Mouse (Mus musculus): Measurements from ENCODE around the gene Olfr675. TPM values are rescaled to one million over a fixed set of nuclear protein-coding genes. Genes with fewer than 3 reads are reported as not detected.
"Not testable (repeated sequence)": the region's sequence is repeated elsewhere in the genome, so short reads cannot be mapped to it uniquely, and the experiment has no call there.

Gene Olfr675
- total and polyA plus RNA-seq, 2 experiments from 2014 or later: not detected

DNA sequence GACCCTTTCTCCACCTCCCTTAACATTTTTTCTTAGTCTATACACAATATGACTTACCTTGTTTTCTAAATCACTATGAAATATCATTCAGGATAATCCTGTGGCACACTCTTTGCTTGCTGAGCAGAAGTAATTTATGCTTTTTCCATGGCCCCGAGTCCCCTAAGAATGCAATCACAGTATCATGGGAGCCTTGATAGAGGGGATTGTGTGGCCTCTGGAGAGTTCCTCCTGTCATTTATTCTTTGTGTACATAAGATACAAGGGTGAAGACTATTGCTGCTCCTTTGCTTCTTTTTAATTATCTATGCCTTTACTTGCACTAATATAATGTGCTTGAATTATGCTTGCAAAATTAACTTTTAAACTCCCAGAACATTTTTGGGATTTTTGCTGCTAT lies 49.2 kb downstream of the Olfr675 start, which contains the start of gene Olfr671:
TSS of gene Olfr671 (minus strand) at position 101 of the 400 bp plus-strand sequence.
- H3K27me3 ChIP-seq (ENCODE audit: insufficient read depth, low read length): no peaks in the 10 kb centered on the region
- no peaks in the 10 kb centered on the region for H3K36me3 ChIP-seq (ENCODE audit: insufficient read depth, low read length)
- no peak for ATAC-seq
- no peaks in the 10 kb centered on the region for H3K4me1 ChIP-seq (ENCODE audit: insufficient read depth, low read length)
- WGBS: 76% methylated on average over 1 of the region's 1 CpGs
- H3K9ac ChIP-seq (replicated peaks; ENCODE audit: low read length): no peak within 1 kb of the TSS
- TF ChIP-seq CTCF (IDR thresholded peaks at IDR 0.05; ENCODE audit: low read depth): no peak
- no peak for DNase-seq (ENCODE audit: low spot score)
- no peak within 1 kb of the TSS for H3K27ac ChIP-seq
- H3K9me3 ChIP-seq (ENCODE audit: low read length): no peaks in the 10 kb centered on the region
- no peak within 1 kb of the TSS for H3K4me3 ChIP-seq (ENCODE audit: low read length)
- no peak within 1 kb of the TSS for H3K4me2 ChIP-seq (ENCODE audit: low read depth, low read length)

GRCm38 (mm10) chr7:104972507-104972906 lies 55.8 kb downstream of the Olfr675 start:
- not testable (repeated sequence) for H3K9me3 ChIP-seq (ENCODE audit: low read length); H3K27ac ChIP-seq; H3K36me3 ChIP-seq (ENCODE audit: insufficient read depth, low read length); H3K4me2 ChIP-seq (ENCODE audit: low read depth, low read length); H3K27me3 ChIP-seq (ENCODE audit: insufficient read depth, low read length); H3K9ac ChIP-seq (replicated peaks; ENCODE audit: low read length); ATAC-seq; H3K4me3 ChIP-seq (ENCODE audit: low read length); H3K4me1 ChIP-seq (ENCODE audit: insufficient read depth, low read length)
- WGBS: 69% methylated on average over 2 of the region's 2 CpGs
- DNase-seq (ENCODE audit: low spot score): peak; percentile 11
- TF ChIP-seq CTCF (IDR thresholded peaks at IDR 0.05; ENCODE audit: low read depth): peak; percentile 21; the same call in 1 of the 2 replicates

Other genes with a start within 250 kb of the Olfr675 start
- gene Usp17lb, start 185.9 kb downstream of the Olfr675 start, total RNA-seq (2014; rRNA removed): not detected in 2 replicates
- not detected in 2 replicates for gene Usp17lb, start 185.9 kb downstream of the Olfr675 start, polyA plus RNA-seq (2015; fragmentation: Nextera tagmentation; extraction: Ambion mirVana)
- gene Usp17la, start 171.5 kb downstream of the Olfr675 start, total RNA-seq (2014; rRNA removed): not detected in 2 replicates
- gene Usp17la, start 171.5 kb downstream of the Olfr675 start, polyA plus RNA-seq (2015; fragmentation: Nextera tagmentation; extraction: Ambion mirVana): not detected in 2 replicates
- not detected in 2 replicates for gene Olfr665, start 150.4 kb downstream of the Olfr675 start, total RNA-seq (2014; rRNA removed)
- gene Olfr665, start 150.4 kb downstream of the Olfr675 start, polyA plus RNA-seq (2015; fragmentation: Nextera tagmentation; extraction: Ambion mirVana): not detected in 2 replicates
- gene Olfr666, start 132.5 kb downstream of the Olfr675 start, total RNA-seq (2014; rRNA removed): not detected in 2 replicates
- not detected in 2 replicates for gene Olfr666, start 132.5 kb downstream of the Olfr675 start, polyA plus RNA-seq (2015; fragmentation: Nextera tagmentation; extraction: Ambion mirVana)
- gene Olfr667, start 107.0 kb downstream of the Olfr675 start, total RNA-seq (2014; rRNA removed): not detected in 2 replicates
- gene Olfr667, start 107.0 kb downstream of the Olfr675 start, polyA plus RNA-seq (2015; fragmentation: Nextera tagmentation; extraction: Ambion mirVana): not detected in 2 replicates
- not detected in 2 replicates for gene Olfr668, start 100.4 kb downstream of the Olfr675 start, total RNA-seq (2014; rRNA removed)
- not detected in 2 replicates for gene Olfr668, start 100.4 kb downstream of the Olfr675 start, polyA plus RNA-seq (2015; fragmentation: Nextera tagmentation; extraction: Ambion mirVana)
- gene Olfr669, start 94.2 kb downstream of the Olfr675 start, total RNA-seq (2014; rRNA removed): not detected in 2 replicates
- not detected in 2 replicates for gene Olfr669, start 94.2 kb downstream of the Olfr675 start, polyA plus RNA-seq (2015; fragmentation: Nextera tagmentation; extraction: Ambion mirVana)
- not detected in 2 replicates for gene Olfr670, start 65.8 kb downstream of the Olfr675 start, total RNA-seq (2014; rRNA removed)
- gene Olfr670, start 65.8 kb downstream of the Olfr675 start, polyA plus RNA-seq (2015; fragmentation: Nextera tagmentation; extraction: Ambion mirVana): not detected in 2 replicates
- not detected in 2 replicates for gene Olfr671, start 49.3 kb downstream of the Olfr675 start, total RNA-seq (2014; rRNA removed)
- gene Olfr671, start 49.3 kb downstream of the Olfr675 start, polyA plus RNA-seq (2015; fragmentation: Nextera tagmentation; extraction: Ambion mirVana): not detected in 2 replicates
- not detected in 2 replicates for gene Olfr672, start 26.4 kb downstream of the Olfr675 start, total RNA-seq (2014; rRNA removed)
- gene Olfr672, start 26.4 kb downstream of the Olfr675 start, polyA plus RNA-seq (2015; fragmentation: Nextera tagmentation; extraction: Ambion mirVana): not detected in 2 replicates
- not detected in 2 replicates for gene Olfr676, start 4.2 kb upstream of the Olfr675 start, total RNA-seq (2014; rRNA removed)
- gene Olfr676, start 4.2 kb upstream of the Olfr675 start, polyA plus RNA-seq (2015; fragmentation: Nextera tagmentation; extraction: Ambion mirVana): not detected in 2 replicates
- not detected in 2 replicates for gene Olfr677, start 22.9 kb upstream of the Olfr675 start, total RNA-seq (2014; rRNA removed)
- not detected in 2 replicates for gene Olfr677, start 22.9 kb upstream of the Olfr675 start, polyA plus RNA-seq (2015; fragmentation: Nextera tagmentation; extraction: Ambion mirVana)
- gene Olfr678, start 36.0 kb upstream of the Olfr675 start, total RNA-seq (2014; rRNA removed): not detected in 2 replicates
- gene Olfr678, start 36.0 kb upstream of the Olfr675 start, polyA plus RNA-seq (2015; fragmentation: Nextera tagmentation; extraction: Ambion mirVana): not detected in 2 replicates
- gene Olfr679, start 52.7 kb upstream of the Olfr675 start, total RNA-seq (2014; rRNA removed): not detected in 2 replicates
- gene Olfr679, start 52.7 kb upstream of the Olfr675 start, polyA plus RNA-seq (2015; fragmentation: Nextera tagmentation; extraction: Ambion mirVana): not detected in 2 replicates
- not detected in 2 replicates for gene Olfr680-ps1, start 64.4 kb upstream of the Olfr675 start, total RNA-seq (2014; rRNA removed)
- not detected in 2 replicates for gene Olfr680-ps1, start 64.4 kb upstream of the Olfr675 start, polyA plus RNA-seq (2015; fragmentation: Nextera tagmentation; extraction: Ambion mirVana)
- gene Olfr681, start 88.4 kb upstream of the Olfr675 start, total RNA-seq (2014; rRNA removed): not detected in 2 replicates
- not detected in 2 replicates for gene Olfr681, start 88.4 kb upstream of the Olfr675 start, polyA plus RNA-seq (2015; fragmentation: Nextera tagmentation; extraction: Ambion mirVana)
- not detected in 2 replicates for gene Olfr683, start 118.6 kb upstream of the Olfr675 start, total RNA-seq (2014; rRNA removed)
- not detected in 2 replicates for gene Olfr683, start 118.6 kb upstream of the Olfr675 start, polyA plus RNA-seq (2015; fragmentation: Nextera tagmentation; extraction: Ambion mirVana)
- not detected in 2 replicates for gene Olfr684, start 135.2 kb upstream of the Olfr675 start, total RNA-seq (2014; rRNA removed)
- not detected in 2 replicates for gene Olfr684, start 135.2 kb upstream of the Olfr675 start, polyA plus RNA-seq (2015; fragmentation: Nextera tagmentation; extraction: Ambion mirVana)
- 0.52 TPM in 1 of 2 replicates, not detected in the other for gene Olfr685, start 157.6 kb upstream of the Olfr675 start, total RNA-seq (2014; rRNA removed)
- gene Olfr685, start 157.6 kb upstream of the Olfr675 start, polyA plus RNA-seq (2015; fragmentation: Nextera tagmentation; extraction: Ambion mirVana): not detected in 2 replicates
- 0.10 TPM in 1 of 2 replicates, not detected in the other for gene Olfr686, start 179.0 kb upstream of the Olfr675 start, total RNA-seq (2014; rRNA removed)
- gene Olfr686, start 179.0 kb upstream of the Olfr675 start, polyA plus RNA-seq (2015; fragmentation: Nextera tagmentation; extraction: Ambion mirVana): not detected in 2 replicates